Mouse (Mus musculus): ENCODE results near the gene Hs1bp3. TPM values are rescaled to one million over a fixed set of nuclear protein-coding genes. Genes with fewer than 3 reads are reported as not detected.

Gene Hs1bp3
- polyA plus RNA-seq, 1 experiment from 2014 or later = 3.7 TPM

DNA sequence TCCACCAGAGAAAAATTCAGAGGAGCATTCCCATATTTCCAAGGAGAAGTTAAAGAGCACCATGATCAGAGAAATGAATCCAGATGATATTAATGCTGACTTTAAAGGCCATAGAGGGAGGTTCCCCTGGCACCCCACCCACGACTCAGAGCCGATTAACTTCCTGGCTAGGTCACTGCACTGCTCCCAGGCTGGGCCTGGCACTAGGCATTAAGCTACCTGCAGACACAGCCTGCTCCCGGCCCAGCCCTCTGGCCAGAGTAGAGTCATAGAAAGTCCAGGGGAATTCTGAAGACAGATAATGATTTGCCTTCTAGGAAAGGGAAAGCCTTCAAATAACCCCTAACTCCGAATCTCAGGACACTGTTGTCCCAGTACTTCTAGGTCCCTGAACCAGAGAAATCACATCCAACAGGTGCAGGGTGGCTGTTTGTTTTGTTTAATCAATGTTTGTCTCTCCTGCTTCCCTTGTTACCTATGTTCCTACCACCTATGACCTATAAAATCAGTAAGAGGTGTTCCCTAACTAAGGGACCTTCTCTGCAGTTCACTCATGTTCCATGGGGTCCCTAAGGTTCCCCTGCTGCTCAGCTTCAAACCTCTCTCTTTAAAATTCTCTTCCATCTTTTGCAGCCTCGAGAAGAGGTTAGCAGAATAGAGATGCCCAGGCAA, 52.8 kb downstream of the Hs1bp3 start:
- 48% methylated on average over 5 of the region's 5 CpGs for WGBS (ENCODE audit: insufficient replicate concordance)
- H3K4me1 ChIP-seq (replicated peaks) = no peaks in the 10 kb centered on the region
- ATAC-seq (ENCODE audit: low read depth) = no peak

GRCm38 (mm10) chr12:8366688-8367087, 53.5 kb downstream of the Hs1bp3 start:
- Histone ChIP-seq H3K27ac (no peak overlapping the region), H3K4me1 (replicated peaks) (no peaks in the 10 kb centered on the region), H3K4me2 (no peak overlapping the region), H3K36me3 (no peaks in the 10 kb centered on the region), H3K27me3 (no peaks in the 10 kb centered on the region), H3K9ac (no peak overlapping the region), H3K9me3 (replicated peaks) (no peaks in the 10 kb centered on the region), H3K4me3 (replicated peaks) (no peak overlapping the region)
- no peak for DNase-seq
- 44% methylated on average over 3 of the region's 3 CpGs for WGBS (ENCODE audit: insufficient replicate concordance)
- no peak for ATAC-seq (ENCODE audit: low read depth)

More for the DNA sequence above, 52.8 kb downstream of the Hs1bp3 start:
- Histone ChIP-seq H3K9me3 (replicated peaks) (no peaks in the 10 kb centered on the region), H3K4me3 (replicated peaks) (no peak overlapping the region), H3K27ac (no peak overlapping the region), H3K27me3 (no peaks in the 10 kb centered on the region), H3K9ac (no peak overlapping the region), H3K4me2 (no peak overlapping the region), H3K36me3 (no peaks in the 10 kb centered on the region)
- no peak for DNase-seq

DNA sequence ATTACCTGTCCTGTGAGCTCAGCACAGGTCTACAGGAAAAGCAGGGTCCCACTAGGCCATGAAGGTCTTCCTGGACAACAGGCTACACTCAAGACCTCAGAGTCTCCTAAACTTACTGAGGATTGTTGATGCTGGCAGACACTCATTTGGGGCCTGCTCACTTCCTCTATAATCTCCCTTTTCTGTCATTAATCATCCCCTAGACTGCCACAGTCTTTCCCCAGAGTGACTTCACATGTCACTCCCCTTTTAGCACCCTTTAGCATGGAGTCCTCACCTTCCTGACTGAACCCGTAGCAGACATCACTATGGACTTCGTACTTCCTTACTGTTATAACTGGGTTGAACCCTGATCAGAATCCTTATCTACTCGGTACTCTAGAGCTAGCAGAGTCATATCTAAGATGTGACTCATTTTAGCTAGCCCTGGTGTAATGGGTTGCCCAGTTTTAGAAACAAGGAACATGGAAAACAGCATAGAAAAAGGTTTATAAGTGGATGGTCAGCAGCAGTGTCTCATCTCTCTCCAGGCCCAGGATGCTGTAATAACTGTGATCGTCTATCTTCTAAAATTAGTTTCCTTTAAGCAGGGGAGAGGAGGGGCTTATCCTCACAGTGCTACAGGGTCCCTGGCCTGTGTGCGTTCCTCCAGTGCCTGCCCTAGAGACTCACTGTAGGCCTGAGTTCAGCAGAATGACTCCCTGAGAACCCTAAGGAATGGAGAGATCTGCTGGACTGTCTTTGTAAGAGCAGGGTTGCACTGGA, 58.7 kb downstream of the Hs1bp3 start:
- no peak for ATAC-seq (ENCODE audit: low read depth)
- H3K9me3 ChIP-seq (replicated peaks) = no peaks in the 10 kb centered on the region
- 42% methylated on average over 5 of the region's 5 CpGs for WGBS (ENCODE audit: insufficient replicate concordance)

DNA sequence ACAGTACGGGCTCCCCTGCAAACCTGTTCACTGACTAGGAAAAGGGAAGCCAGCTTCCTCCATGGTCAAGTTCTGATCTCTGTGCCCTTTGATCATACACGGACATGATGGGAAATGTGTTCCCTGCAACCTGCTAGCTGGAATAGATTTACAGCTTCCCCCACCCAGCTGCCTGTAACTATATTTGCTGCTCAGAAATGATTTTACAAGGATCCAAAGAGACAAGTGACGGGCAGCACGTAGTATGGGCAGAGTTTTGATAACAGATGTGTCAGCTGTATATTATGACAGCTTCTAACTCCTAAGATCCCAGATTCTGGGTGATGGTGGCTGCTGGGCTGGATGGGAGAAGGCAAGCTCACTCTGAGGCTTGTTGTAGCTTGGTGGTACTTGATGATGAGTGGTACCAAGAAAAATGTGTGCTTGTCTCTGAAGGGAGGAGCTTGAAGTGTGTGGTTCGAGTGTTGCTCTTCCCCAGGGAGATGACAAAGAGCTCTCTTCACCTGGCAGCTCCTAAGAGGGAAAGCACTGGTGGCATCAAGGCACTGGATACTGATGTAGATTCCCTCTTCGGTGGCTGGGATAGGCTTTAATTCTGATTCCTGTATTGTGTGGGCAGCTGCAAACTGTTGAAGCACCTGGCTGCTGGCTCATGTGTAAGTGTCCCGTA, 59.4 kb downstream of the Hs1bp3 start:
- H3K4me1 ChIP-seq (replicated peaks) = no peaks in the 10 kb centered on the region
- no peak overlapping the region for H3K9ac ChIP-seq
- DNase-seq (no peak), ATAC-seq (ENCODE audit: low read depth) (no peak)
- no peaks in the 10 kb centered on the region for H3K36me3 ChIP-seq
- no peaks in the 10 kb centered on the region for H3K27me3 ChIP-seq
- H3K27ac ChIP-seq = no peak overlapping the region
- no peak overlapping the region for H3K4me3 ChIP-seq (replicated peaks)
- H3K9me3 ChIP-seq (replicated peaks) = no peaks in the 10 kb centered on the region
- WGBS (ENCODE audit: insufficient replicate concordance) = 59% methylated on average over 7 of the region's 7 CpGs
- H3K4me2 ChIP-seq = no peak overlapping the region

More for the DNA sequence above, 58.7 kb downstream of the Hs1bp3 start:
- DNase-seq = no peak
- Histone ChIP-seq H3K4me3 (replicated peaks) (no peak overlapping the region), H3K4me1 (replicated peaks) (no peaks in the 10 kb centered on the region), H3K9ac (no peak overlapping the region), H3K4me2 (no peak overlapping the region), H3K27me3 (no peaks in the 10 kb centered on the region), H3K36me3 (no peaks in the 10 kb centered on the region), H3K27ac (no peak overlapping the region)

- Histone ChIP-seq H3K4me1 (replicated peaks) (no peaks in the 10 kb centered on the region), H3K27me3 (no peaks in the 10 kb centered on the region), H3K36me3 (no peaks in the 10 kb centered on the region), H3K4me3 (replicated peaks) (no peak overlapping the region), H3K9ac (no peak overlapping the region), H3K9me3 (replicated peaks) (no peaks in the 10 kb centered on the region), H3K4me2 (no peak overlapping the region), H3K27ac (no peak overlapping the region)
- ATAC-seq (ENCODE audit: low read depth) (no peak), DNase-seq (no peak)
- 66% methylated on average over 5 of the region's 5 CpGs for WGBS (ENCODE audit: insufficient replicate concordance)
These were observed 60.5 kb downstream of the Hs1bp3 start for GRCm38 (mm10) chr12:8373741-8374140.

GRCm38 (mm10) chr12:8377169-8377568, 63.9 kb downstream of the Hs1bp3 start:
- DNase-seq (no peak), ATAC-seq (ENCODE audit: low read depth) (no peak)
- Histone ChIP-seq H3K27me3 (no peaks in the 10 kb centered on the region), H3K4me2 (no peak overlapping the region), H3K4me3 (replicated peaks) (no peak overlapping the region), H3K9ac (no peak overlapping the region), H3K9me3 (replicated peaks) (no peaks in the 10 kb centered on the region), H3K4me1 (replicated peaks) (no peaks in the 10 kb centered on the region), H3K27ac (no peak overlapping the region), H3K36me3 (no peaks in the 10 kb centered on the region)
- WGBS (ENCODE audit: insufficient replicate concordance) = 59% methylated on average over 1 of the region's 1 CpGs

GRCm38 (mm10) chr12:8377955-8378620, 64.9 kb downstream of the Hs1bp3 start:
- Histone ChIP-seq H3K4me2 (no peak overlapping the region), H3K9me3 (replicated peaks) (no peaks in the 10 kb centered on the region), H3K36me3 (no peaks in the 10 kb centered on the region), H3K27me3 (no peaks in the 10 kb centered on the region), H3K4me1 (replicated peaks) (no peaks in the 10 kb centered on the region), H3K27ac (no peak overlapping the region), H3K9ac (no peak overlapping the region), H3K4me3 (replicated peaks) (no peak overlapping the region)
- 55% methylated on average over 9 of the region's 9 CpGs for WGBS (ENCODE audit: insufficient replicate concordance)
- DNase-seq (no peak), ATAC-seq (ENCODE audit: low read depth) (no peak)

DNA sequence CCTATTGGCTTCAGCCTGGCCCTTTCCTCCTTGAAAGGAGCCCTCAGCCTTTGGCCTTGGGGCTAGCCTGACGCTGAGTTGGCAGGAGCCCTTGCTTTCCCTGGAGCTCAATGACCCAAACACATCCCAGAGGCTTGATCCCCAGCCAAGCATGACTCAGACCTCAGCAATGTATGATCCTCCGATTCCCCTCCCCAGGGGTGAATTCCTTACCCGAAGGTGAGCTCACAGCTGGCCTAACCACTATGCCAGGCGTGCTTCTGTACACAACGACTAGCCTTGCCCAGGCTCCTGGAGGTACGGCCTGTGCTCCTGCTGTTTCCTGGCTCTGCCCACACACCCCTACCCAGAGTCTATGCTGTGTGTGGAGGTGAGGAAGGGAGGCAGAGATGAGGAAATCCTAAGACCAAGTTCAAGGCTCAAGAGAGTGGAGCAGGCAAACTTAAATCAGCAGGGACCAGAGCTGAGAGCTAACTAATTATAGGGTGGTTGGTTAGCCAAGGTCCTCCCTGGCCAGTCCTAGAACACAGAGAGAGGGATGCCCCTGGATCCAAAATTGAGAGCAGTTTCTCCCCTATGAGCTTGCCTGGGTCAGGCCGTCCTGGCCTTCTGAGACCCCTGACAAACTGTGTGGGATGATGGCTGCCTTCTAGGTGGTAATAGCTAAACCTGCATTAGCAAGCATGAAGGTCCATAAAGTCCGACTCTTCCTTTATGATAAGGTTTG, 66.7 kb downstream of the Hs1bp3 start:
- Histone ChIP-seq H3K9ac (no peak overlapping the region), H3K4me3 (replicated peaks) (no peak overlapping the region), H3K9me3 (replicated peaks) (no peaks in the 10 kb centered on the region), H3K36me3 (no peaks in the 10 kb centered on the region), H3K4me2 (no peak overlapping the region), H3K27me3 (no peaks in the 10 kb centered on the region), H3K4me1 (replicated peaks) (no peaks in the 10 kb centered on the region), H3K27ac (no peak overlapping the region)
- ATAC-seq (ENCODE audit: low read depth) = no peak
- DNase-seq = no peak
- WGBS (ENCODE audit: insufficient replicate concordance) = 43% methylated on average over 8 of the region's 8 CpGs

DNA sequence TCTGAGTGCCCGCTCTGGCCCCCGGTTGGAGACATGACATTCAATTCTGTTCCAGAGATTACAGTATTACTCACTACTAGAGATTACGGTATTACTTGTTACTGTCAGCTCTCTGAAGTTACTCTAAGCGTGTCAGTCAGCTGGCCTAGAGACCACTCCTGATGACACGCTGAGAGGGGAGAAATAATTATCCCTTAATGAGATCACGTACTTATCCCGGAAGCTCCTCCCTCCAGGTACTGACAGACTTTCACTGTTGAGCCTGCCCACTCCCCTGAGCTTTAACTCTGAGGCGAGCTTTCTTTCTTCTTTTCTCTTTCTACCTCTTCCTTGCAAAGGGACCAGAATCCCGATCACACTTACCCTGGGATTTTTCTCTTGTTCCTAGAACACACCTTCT, 67.7 kb downstream of the Hs1bp3 start:
- DNase-seq (no peak), ATAC-seq (ENCODE audit: low read depth) (no peak)
- Histone ChIP-seq H3K36me3 (no peaks in the 10 kb centered on the region), H3K4me2 (no peak overlapping the region), H3K4me1 (replicated peaks) (no peaks in the 10 kb centered on the region), H3K27ac (no peak overlapping the region), H3K9ac (no peak overlapping the region), H3K9me3 (replicated peaks) (no peaks in the 10 kb centered on the region), H3K27me3 (no peaks in the 10 kb centered on the region), H3K4me3 (replicated peaks) (no peak overlapping the region)
- 66% methylated on average over 9 of the region's 9 CpGs for WGBS (ENCODE audit: insufficient replicate concordance)

DNA sequence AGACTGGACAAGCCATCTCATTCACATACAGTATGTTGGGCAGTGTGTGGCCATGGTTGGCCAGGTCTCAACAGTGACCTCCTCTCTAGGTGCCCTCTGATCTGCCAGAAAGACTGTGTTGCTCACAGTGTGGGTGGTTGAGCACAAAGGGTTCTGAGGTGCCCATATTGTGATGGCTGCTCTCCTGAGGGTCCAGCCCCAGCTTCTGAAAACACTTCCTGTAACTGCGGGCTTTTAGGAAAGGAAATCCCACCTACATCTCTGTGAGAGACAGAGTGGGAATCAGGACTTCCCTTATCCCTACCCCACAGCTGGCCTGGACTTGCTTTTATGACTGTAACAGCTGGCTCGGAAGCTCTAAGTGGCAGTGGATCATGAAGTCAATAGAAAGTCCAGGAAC, 68.7 kb downstream of the Hs1bp3 start:
- WGBS (ENCODE audit: insufficient replicate concordance) = 36% methylated on average over 2 of the region's 2 CpGs
- H3K4me1 ChIP-seq (replicated peaks) = 0 out of 2 replicates have a peak, but pooled peaks cover 4% of the 10 kb centered on the region
- no peak overlapping the region for H3K4me2 ChIP-seq
- H3K4me3 ChIP-seq (replicated peaks) = no peak overlapping the region
- ATAC-seq (ENCODE audit: low read depth) (no peak), DNase-seq (no peak)
- H3K9ac ChIP-seq = no peak overlapping the region
- H3K36me3 ChIP-seq = no peaks in the 10 kb centered on the region
- no peak overlapping the region for H3K27ac ChIP-seq
- H3K9me3 ChIP-seq (replicated peaks) = no peaks in the 10 kb centered on the region
- H3K27me3 ChIP-seq = no peaks in the 10 kb centered on the region

DNA sequence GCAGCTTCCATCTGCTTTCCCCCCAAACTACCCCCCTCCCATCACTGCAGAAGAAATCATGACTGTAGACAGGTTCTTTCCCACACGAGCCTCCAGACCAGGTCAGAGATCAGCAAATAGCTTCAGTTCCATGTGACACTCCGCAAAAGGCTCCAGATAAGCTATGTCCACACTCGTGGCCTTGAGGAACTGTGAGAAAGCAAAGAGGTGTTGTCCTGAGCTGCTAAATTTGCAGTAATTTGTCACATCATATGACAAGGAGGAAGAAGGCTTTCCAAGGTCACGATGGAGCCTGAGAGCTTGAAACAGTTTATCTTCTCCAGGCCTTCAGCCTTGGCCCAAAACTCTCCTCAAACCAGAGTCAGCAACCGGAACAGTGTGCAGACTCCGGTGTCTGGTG, 70.6 kb downstream of the Hs1bp3 start:
- Histone ChIP-seq H3K27ac (no peak overlapping the region), H3K27me3 (no peaks in the 10 kb centered on the region), H3K36me3 (no peaks in the 10 kb centered on the region), H3K9me3 (replicated peaks) (no peaks in the 10 kb centered on the region), H3K4me3 (replicated peaks) (no peak overlapping the region), H3K4me1 (replicated peaks) (0 out of 2 replicates have a peak, but pooled peaks cover 4% of the 10 kb centered on the region), H3K4me2 (no peak overlapping the region), H3K9ac (no peak overlapping the region)
- ATAC-seq (ENCODE audit: low read depth) (no peak), DNase-seq (no peak)
- WGBS (ENCODE audit: insufficient replicate concordance) = 50% methylated on average over 6 of the region's 6 CpGs

All from liver, embryonic 13.5 days (tissue).